Mouse (Mus musculus): ENCODE results near the gene Mamdc2.

DNA sequence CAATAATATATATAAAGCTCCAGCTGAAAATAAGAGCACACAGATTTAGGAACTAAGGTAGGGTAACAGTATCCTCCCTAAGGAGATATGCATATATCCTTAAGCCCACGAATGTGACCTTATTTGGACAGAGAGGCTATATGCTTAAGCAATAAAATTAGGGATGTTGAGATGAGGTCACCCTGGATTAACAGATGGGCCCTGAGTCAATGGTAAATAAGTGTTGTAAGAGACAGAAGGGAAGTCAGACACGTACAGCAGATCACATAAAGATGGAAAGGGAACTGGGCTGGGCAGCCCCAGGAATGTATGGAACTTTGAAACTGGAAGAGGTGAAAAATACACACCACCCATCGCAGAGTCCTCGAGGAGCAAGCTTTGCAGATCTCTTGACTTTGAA lies 3.1 kb upstream of the Mamdc2 start:
- TF ChIP-seq CTCF (IDR thresholded peaks at IDR 0.05; ENCODE audit: insufficient read depth, low read depth, low read length) (no peak), POLR2A (IDR thresholded peaks at IDR 0.05; ENCODE audit: insufficient read depth, low read depth, low read length) (no peak)

All from olfactory bulb, adult 2 months (tissue).